Mouse (Mus musculus): ENCODE measurements around the gene Ncdn. TPM values are rescaled to one million over a fixed set of nuclear protein-coding genes. Genes with fewer than 3 reads are reported as not detected.
A peak's percentile ranks its signal among the peaks of the same experiment; 100 is the strongest.

Gene Ncdn
- 1,000 to 10,000 TPM; 1,037 to 1,100 TPM for total RNA-seq (2021)
- long read RNA-seq, experiment 1, transcript Ncdn-201 (7 exons, 3,681 nt) = minor isoform, 232 of 2,152 reads
- long read RNA-seq, experiment 1, transcript Ncdn-203 (7 exons, 2,375 nt) = major isoform, 903 of 2,152 reads
- long read RNA-seq, experiment 1, transcript Ncdn-202 (8 exons, 2,434 nt) = minor isoform, 6 of 2,152 reads
- long read RNA-seq, experiment 1, partial matches to known transcripts = 678 of 2,152 reads
- long read RNA-seq, experiment 1, other reads (novel, unspliced or antisense) = 333 of 2,152 reads
- long read RNA-seq, experiment 2, transcript Ncdn-203 (7 exons, 2,375 nt) = major isoform, 482 of 1,560 reads
- long read RNA-seq, experiment 2, transcript Ncdn-201 (7 exons, 3,681 nt) = minor isoform, 111 of 1,560 reads
- long read RNA-seq, experiment 2, partial matches to known transcripts = 671 of 1,560 reads
- long read RNA-seq, experiment 2, other reads (novel, unspliced or antisense) = 293 of 1,560 reads

GRCm38 (mm10) chr4:126753268-126754230, at the start of gene Ncdn, which contains the start of gene AU040320:
TSS of gene Ncdn (minus strand) at chr4:126753438.
TSS of gene AU040320 (plus strand) at chr4:126753544.
- peak; percentile 95 to 98 for DNase-seq (ENCODE audit: low spot score in 2 of 2)

GRCm38 (mm10) chr4:126802174-126802573, 48.9 kb upstream of the Ncdn start:
- DNase-seq (ENCODE audit: low spot score in 2 of 2) = no peak

GRCm38 (mm10) chr4:126792341-126793102, 39.3 kb upstream of the Ncdn start:
- peak in 1 of 2 experiments; percentile 29 for DNase-seq (ENCODE audit: low spot score in 2 of 2)

- DNase-seq (ENCODE audit: low spot score in 2 of 2) = peak in 1 of 2 experiments; percentile 39
Measured at GRCm38 (mm10) chr4:126782996-126783395, 29.8 kb upstream of the Ncdn start.

GRCm38 (mm10) chr4:126782512-126782911, 29.3 kb upstream of the Ncdn start:
- DNase-seq (ENCODE audit: low spot score in 2 of 2) = no peak

GRCm38 (mm10) chr4:126781871-126782270, 28.6 kb upstream of the Ncdn start:
- no peak for DNase-seq (ENCODE audit: low spot score in 2 of 2)

- no peak for DNase-seq (ENCODE audit: low spot score in 2 of 2)
Measured at GRCm38 (mm10) chr4:126779826-126780775, 26.9 kb upstream of the Ncdn start.

GRCm38 (mm10) chr4:126779148-126779581, 25.9 kb upstream of the Ncdn start:
- no peak for DNase-seq (ENCODE audit: low spot score in 2 of 2)

GRCm38 (mm10) chr4:126775182-126775581, 21.9 kb upstream of the Ncdn start:
- DNase-seq (ENCODE audit: low spot score in 2 of 2) = no peak

- no peak for DNase-seq (ENCODE audit: low spot score in 2 of 2)
Measured at GRCm38 (mm10) chr4:126773871-126774270, 20.6 kb upstream of the Ncdn start.

- DNase-seq (ENCODE audit: low spot score in 2 of 2) = no peak
Measured at GRCm38 (mm10) chr4:126770831-126771230, 17.6 kb upstream of the Ncdn start.

GRCm38 (mm10) chr4:126769800-126770563, 16.7 kb upstream of the Ncdn start:
- DNase-seq (ENCODE audit: low spot score in 2 of 2) = no peak

- no peak for DNase-seq (ENCODE audit: low spot score in 2 of 2)
Measured at GRCm38 (mm10) chr4:126763483-126763882, 10.2 kb upstream of the Ncdn start.

GRCm38 (mm10) chr4:126762586-126763359, 9.5 kb upstream of the Ncdn start:
- no peak for DNase-seq (ENCODE audit: low spot score in 2 of 2)

- no peak for DNase-seq (ENCODE audit: low spot score in 2 of 2)
Measured at GRCm38 (mm10) chr4:126759435-126759834, 6.2 kb upstream of the Ncdn start.

- DNase-seq (ENCODE audit: low spot score in 2 of 2) = no peak
Measured at GRCm38 (mm10) chr4:126758299-126758698, 5.1 kb upstream of the Ncdn start.

- peak in 1 of 2 experiments; percentile 22 for DNase-seq (ENCODE audit: low spot score in 2 of 2)
Measured at GRCm38 (mm10) chr4:126756766-126757165, 3.5 kb upstream of the Ncdn start.

All from left cerebral cortex, adult 18-20 months (tissue).